Mouse (Mus musculus): ENCODE results near the gene Shq1.
A peak's percentile ranks its signal among the peaks of the same experiment; 100 is the strongest.

Shq1 gene

DNA sequence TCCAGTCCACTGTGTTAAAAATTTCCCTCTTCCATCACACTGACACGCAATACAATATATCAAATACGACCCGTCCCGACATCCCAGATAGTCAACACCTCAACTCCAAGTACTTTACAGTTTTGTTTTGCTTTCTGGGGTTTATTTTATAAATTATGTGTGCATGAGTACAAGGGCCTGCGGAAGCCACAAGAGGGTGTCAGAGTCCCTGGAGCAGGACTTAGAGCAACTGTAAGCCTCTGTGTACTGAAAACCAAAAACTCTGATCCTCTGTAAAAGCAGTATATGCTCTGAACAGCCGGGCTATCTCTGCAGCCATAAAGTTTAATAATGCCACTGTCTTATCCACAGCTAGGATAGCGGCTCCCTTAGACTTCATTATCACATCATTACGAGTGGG, 3.3 kb downstream of the Shq1 start:
- no peak for DNase-seq

- DNase-seq = no peak
Observed at GRCm38 (mm10) chr6:100662224-100662623, 8.7 kb downstream of the Shq1 start.

GRCm38 (mm10) chr6:100660395-100660794, 10.6 kb downstream of the Shq1 start:
- DNase-seq = no peak

GRCm38 (mm10) chr6:100652535-100652934, 18.4 kb downstream of the Shq1 start:
- DNase-seq = no peak

GRCm38 (mm10) chr6:100647196-100647595, 23.8 kb downstream of the Shq1 start:
- DNase-seq = no peak

DNA sequence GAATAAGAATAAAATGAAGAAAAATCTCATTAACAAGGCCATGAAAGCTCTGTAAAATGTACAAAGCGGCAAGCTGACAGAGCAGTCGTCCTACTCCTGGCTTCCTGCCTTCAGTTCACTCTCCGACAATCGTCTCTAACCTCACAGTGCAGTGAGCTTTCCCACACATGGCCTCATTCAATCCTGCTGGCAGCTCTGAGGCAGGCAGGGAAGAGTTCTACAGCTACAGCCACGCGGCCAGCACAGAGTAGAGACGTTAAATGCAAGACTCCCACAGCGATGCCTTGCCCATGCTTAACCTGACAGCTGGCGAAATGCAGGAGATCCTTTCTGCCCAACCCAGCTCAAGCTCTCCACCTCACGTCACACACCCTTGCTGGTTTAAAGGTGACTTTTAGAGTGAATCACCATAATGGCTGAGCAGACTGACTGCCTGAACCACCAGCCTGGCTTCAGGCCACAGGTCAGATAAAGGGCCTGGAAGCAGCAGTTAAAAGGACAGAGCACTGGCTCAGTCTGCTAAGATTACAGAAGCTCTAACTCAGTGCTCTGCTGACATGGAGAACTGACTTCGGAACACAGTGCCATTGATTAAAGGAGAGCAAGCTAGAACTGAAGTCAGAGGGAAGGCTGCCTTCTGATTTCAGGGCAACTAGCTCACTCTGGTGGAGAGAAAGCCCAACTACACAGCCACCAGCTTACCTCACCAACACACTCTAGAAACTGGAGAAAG, 25.3 kb downstream of the Shq1 start:
- DNase-seq = no peak

GRCm38 (mm10) chr6:100644631-100645030, 26.3 kb downstream of the Shq1 start:
- no peak for DNase-seq

DNA sequence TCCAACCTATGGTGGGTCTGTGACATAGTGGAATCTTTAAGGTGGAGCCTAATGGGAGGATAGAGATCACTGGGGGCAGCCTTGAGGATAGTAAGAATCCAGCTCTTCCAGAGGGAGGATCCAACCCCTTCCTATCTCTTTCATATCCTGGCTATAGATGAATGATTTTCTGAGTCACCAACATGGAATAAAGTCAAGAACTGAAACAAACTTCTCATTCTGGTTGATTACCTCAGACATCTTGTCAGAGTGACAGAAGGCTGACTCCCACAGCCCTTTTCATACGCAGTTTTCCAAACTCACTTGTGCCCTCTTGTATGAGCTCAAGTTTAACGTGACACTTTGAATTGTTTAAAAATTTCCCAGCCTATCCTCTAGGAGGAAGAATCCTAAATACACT, 28.2 kb downstream of the Shq1 start:
- DNase-seq = no peak

GRCm38 (mm10) chr6:100640591-100640990, 30.4 kb downstream of the Shq1 start:
- DNase-seq = no peak

DNA sequence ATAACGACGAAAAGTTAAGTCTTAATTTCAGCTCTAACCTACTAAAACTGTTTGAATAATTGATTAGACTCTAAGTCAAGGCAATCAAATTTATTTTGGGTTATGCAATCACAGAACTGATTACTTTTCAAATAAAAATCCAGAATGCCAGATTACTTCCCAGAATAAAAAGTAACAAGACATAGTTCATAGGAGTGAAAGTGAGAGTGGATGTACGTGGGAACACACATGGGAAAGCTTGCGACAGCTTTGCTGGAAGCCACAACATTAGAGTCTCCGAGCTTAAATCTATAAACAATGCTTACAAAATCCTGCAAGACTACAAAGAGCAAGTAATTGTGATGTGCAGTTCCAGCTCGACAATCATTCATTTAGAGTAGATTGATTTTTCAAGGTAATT, 41.9 kb downstream of the Shq1 start:
- DNase-seq = no peak

DNA sequence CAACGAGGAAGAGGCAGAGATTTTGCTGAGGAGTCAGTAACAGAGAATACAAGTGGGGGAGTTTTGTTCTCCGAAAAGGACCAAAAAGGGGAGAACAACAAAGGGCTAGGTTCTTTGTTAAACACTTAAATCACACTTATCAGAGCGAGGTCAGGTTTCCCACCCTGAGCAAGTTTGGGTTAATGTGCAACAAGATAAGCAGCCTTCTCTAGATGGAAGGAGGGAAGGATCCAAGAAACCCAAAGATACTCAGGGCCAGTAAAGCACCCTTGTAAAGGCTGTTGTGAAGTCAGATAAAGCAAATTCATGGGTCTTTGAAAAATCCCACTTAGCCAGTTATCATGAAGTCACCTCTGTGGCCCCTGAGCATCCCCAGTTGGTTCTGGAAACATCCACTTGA, 42.7 kb downstream of the Shq1 start:
- no peak for DNase-seq

DNA sequence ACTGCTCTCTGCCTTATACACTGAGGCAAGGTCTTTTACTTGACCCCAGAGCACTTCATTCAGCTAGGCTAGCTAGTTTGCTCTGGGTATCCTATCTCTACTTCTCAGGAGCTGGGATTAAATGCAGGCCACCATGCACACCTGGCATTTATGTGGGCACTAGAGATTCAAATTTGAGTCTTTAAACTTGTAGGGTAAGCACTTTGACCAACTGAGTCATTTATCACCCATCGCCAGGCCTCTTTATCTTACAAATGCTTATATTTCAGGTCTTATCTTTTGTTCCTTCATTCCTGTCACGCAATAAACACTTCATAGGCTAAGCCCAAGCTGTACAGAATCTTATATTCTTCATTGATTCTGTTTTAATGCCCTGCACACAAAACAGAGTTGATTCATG, 47.0 kb downstream of the Shq1 start:
- peak; percentile 58 for DNase-seq

DNA sequence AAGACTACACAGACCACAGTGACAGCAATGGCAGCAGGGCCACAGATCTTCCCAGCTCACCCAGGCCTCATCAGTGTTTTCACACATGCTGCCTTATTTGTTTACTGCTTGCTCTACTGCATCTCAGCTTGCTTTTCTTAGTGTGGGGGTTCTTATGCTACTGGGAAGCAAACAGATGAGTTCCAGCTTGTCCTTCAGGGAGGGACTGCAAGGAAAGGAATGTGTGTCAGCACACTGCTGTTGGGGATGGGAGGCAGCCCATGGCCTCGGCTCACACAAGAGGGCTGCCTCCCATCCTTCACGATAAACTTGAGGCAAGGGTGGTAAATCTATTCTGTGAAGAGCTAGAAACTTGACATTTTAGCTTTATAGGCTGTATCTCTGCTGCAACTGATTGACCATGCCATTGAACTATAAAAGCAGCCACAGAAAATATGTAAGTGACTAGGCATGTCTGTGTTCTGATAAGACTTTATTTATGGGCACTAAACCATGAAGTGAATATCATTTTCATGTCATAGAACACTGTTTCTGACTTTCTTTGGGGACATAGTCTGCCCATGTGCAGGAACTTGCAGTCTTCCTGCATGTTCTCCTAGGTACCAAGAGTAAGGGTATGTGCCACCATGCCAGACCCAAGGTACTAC, 48.0 kb downstream of the Shq1 start:
- DNase-seq = no peak

GRCm38 (mm10) chr6:100620411-100620810, 50.5 kb downstream of the Shq1 start:
- DNase-seq = no peak

- DNase-seq = no peak
Observed at GRCm38 (mm10) chr6:100619309-100619708, 51.6 kb downstream of the Shq1 start.

DNA sequence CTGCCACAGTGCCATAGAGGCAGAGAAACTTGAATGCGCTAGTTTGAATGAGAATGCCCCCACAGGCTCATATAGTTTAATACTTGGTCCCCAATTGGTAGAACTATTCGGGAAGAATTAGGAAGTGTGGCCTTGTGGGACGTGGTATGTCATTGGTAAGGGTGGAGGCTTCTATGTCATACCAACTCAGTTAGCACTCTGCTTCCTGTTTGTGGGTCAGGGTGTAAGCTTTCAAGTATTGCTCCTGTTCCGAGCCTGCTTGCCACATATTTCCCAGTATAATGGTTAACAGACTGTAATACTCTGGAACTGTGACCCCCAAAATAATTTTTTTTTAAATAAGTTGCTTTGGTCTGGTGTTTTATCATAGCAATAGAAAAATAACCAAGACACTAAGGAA, 54.8 kb downstream of the Shq1 start:
- DNase-seq = no peak

DNA sequence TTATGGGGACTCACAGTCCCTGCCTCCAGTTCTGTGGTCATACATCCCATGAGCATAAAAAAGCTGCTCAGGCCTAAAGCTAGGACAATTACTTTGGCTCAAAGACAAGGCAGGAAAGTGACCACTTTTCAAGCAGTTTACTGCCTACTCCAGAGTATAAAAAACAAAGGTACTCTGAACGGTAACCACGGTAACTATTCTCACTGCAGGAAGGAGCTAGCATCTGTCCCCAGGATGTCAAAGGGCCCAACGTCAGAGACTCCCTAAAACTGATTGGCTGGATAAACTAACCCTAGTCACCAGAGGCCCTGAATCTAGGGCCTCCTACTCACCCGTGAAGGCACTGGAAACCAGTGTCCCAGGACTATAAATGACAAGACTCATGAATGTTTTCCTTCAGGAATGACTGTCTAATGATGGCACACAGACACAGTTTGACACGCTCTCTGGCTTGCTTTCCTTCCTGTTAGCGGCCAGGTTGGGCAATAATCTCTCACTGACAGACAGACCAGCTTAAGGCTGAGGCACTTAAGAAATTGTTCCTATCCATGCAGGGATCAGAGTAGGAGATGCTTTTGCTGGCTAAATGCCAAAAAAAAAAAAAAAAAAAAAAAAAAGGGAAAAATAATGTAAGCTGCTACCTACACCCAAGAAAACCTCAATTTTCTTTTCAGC, 57.2 kb downstream of the Shq1 start:
- DNase-seq = no peak

GRCm38 (mm10) chr6:100610897-100611575, 59.9 kb downstream of the Shq1 start:
- DNase-seq = no peak

DNA sequence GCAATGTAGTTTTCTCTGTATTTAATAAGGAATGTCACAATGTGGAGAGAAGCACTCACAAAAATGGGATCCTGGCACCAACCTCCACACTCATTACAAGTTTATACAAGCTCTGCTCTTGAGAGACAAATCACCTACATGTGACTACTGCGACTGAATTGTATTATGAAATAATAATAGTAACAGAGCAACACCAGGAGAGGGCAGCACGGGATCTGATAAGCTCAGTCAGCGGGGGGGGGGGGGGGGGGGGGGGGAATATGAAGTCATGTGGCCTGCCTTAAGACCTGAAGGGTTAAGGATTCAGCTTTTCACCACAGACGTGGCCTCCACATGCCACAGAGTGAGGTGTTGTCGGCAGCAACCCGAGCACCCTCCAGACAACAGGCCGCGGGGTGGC, 60.8 kb downstream of the Shq1 start:
- DNase-seq = peak; percentile 26

DNA sequence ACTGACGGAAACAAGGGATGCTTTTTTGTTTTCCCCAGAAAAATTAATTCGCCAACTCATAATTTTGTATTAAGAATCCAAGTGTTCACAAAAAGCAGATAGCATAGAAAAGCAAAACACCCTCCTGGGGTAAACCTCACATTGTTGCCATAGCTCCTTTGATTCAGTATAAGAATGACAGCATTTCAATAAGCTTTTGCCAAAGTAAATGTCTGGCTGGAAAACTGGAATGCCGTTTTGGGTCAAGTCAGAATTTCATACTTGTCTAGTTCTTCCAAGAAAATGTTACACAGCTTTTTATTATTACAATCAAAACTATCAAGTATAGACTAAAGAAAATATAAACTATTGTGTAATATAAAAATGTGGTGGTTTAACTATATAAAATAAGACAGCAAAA, 61.7 kb downstream of the Shq1 start:
- DNase-seq = no peak

GRCm38 (mm10) chr6:100608429-100608828, 62.5 kb downstream of the Shq1 start:
- DNase-seq = peak; percentile 62

DNA sequence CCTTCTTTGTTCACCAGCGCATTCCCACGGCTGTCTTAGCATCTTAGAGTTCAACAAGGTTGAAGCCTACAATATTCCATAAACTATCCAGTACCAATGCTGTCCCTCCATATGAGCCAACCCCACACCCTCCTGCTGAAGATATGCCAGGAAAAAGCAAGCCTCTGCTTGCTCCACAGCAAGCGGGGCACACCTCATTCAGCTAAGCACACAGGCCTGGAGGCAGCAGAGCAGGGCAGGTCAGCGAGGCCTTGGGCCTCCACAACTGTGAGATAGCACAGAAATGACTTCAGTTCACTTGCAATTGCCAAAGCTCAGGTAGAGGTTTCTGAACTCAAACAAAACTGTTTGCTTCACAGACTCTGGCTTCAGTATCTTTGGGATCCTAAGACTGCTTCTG, 64.2 kb downstream of the Shq1 start:
- DNase-seq = no peak

DNA sequence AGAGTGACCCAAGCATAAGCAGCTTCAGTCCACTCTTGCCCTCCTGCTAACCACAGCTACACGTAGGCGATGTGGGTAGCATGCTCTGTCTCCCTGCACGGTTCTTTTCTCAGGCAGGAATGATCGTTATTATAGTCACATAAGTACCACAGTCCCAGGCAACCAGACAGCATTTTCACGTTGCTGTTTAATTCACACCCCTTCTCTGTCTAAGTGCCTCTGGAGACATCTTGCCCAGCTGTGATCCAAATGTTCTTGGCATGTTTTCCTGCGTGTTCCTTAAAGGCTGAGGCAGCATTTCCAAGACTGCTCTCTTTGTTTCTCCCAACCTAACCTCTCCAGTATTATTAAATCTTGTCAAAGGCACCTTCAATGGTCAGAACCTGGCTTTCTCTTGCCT, 67.3 kb downstream of the Shq1 start:
- DNase-seq = no peak

- no peak for DNase-seq
Observed at GRCm38 (mm10) chr6:100601634-100602033, 69.3 kb downstream of the Shq1 start.

Data from liver (tissue).